Mouse (Mus musculus): ENCODE data around the gene Acot5.

The Acot5 gene

GRCm38 (mm10) chr12:84119584-84119983, 50.5 kb downstream of the Acot5 start:
- no peak for DNase-seq (ENCODE audit: low spot score in 2 of 2)

Measured in natural killer cell, adult 2 months (primary cell).